Mouse (Mus musculus) B cell, adult 67 days (primary cell): Measurements from ENCODE around the gene Kat14. TPM values are rescaled to one million over a fixed set of nuclear protein-coding genes. Genes with fewer than 3 reads are reported as not detected.

Experiments used
- total RNA-seq, 2 experiments: library from RNA; stranded (reverse); gene quantifications; 4 replicates each; pipeline ENCODE4 v1.2.4; 2023

The Kat14 gene
- total RNA-seq: 10 to 100 TPM; 32.2 to 43.7 TPM

GRCm38 (mm10) chr2:144368400-144369019 is at the start of gene Kat14, which contains the start of gene Pet117:
Gene Kat14 (plus strand): TSS chr2:144368983.
Gene Pet117 (plus strand): TSS chr2:144368996.

GRCm38 (mm10) chr2:144331401-144332302 is 37.1 kb upstream of the Kat14 start, which contains the start of gene Ovol2:
Gene Ovol2 (minus strand): TSS chr2:144332146.

Other genes with a start within 250 kb of the Kat14 start
- 10 to 100 TPM in 1 of 2 experiments, 1 to 10 TPM in 1; 9.8 to 10.3 TPM for gene Mgme1, start 98.3 kb upstream of the Kat14 start, total RNA-seq
- 1,000 to 10,000 TPM; 1,002 to 1,255 TPM for gene Snx5, start 98.1 kb upstream of the Kat14 start, total RNA-seq
- not detected for gene Ovol2, start 36.8 kb upstream of the Kat14 start, total RNA-seq
- gene Pet117, start within 50 bp of the Kat14 start, total RNA-seq: 10 to 100 TPM; 12.2 to 13.3 TPM
- gene Dzank1, start 158.4 kb downstream of the Kat14 start, total RNA-seq: under 1 TPM in 1 of 2 experiments, not detected in 1; 0.26 TPM
- gene Polr3f, start 158.7 kb downstream of the Kat14 start, total RNA-seq: 10 to 100 TPM; 34.9 to 51.3 TPM
- gene Rbbp9, start 181.9 kb downstream of the Kat14 start, total RNA-seq: 1 to 10 TPM; 5.5 to 6.4 TPM
- 10 to 100 TPM; 50.2 to 73.2 TPM for gene Sec23b, start 187.2 kb downstream of the Kat14 start, total RNA-seq
- 10 to 100 TPM; 10.4 to 15.0 TPM for gene Smim26, start 225.1 kb downstream of the Kat14 start, total RNA-seq
- 10 to 100 TPM; 17.4 to 21.5 TPM for gene Dtd1, start 230.9 kb downstream of the Kat14 start, total RNA-seq